Mouse (Mus musculus): Measurements from ENCODE around the gene Hcrtr2. TPM values are rescaled to one million over a fixed set of nuclear protein-coding genes. Genes with fewer than 3 reads are reported as not detected.
A peak's percentile ranks its signal among the peaks of the same experiment; 100 is the strongest.

Hcrtr2 gene
- total RNA-seq (2012; rRNA removed) = 0.31 and 0.69 TPM in 2 replicates

GRCm38 (mm10) chr9:76323756-76324155 lies at the start of gene Hcrtr2:
TSS of gene Hcrtr2 (minus strand) at chr9:76323856.
- H3K9me3 ChIP-seq (ENCODE audit: control insufficient read depth, insufficient read depth, low read depth, low read length) = no peaks in the 10 kb centered on the region
- TF ChIP-seq ZNF384 (IDR thresholded peaks at IDR 0.05; ENCODE audit: low read depth, low read length) = no peak
- TF ChIP-seq ZC3H11A (IDR thresholded peaks at IDR 0.05; ENCODE audit: borderline replicate concordance, low read depth, low read length) = no peak
- no peak for TF ChIP-seq MAFK (IDR thresholded peaks at IDR 0.05; ENCODE audit: insufficient read depth, low read depth, low read length)
- TF ChIP-seq CHD2 (IDR thresholded peaks at IDR 0.05; ENCODE audit: low read depth, low read length) = no peak
- TF ChIP-seq HCFC1 (IDR thresholded peaks at IDR 0.05; ENCODE audit: borderline replicate concordance, insufficient read depth, low read length) = no peak
- H3K27ac ChIP-seq (ENCODE audit: insufficient read depth, low read depth, low read length, poor library complexity, severe bottlenecking) = no peak within 1 kb of the TSS
- H3K4me1 ChIP-seq (ENCODE audit: control insufficient read depth in 2 of 2, insufficient read depth in 2 of 2, low read length in 2 of 2, poor library complexity in 1 of 2) = no peaks in the 10 kb centered on the region
- H3K36me3 ChIP-seq (ENCODE audit: control insufficient read depth, insufficient read depth, low read length, poor library complexity, severe bottlenecking) = no peaks in the 10 kb centered on the region
- no peak for DNase-seq (ENCODE audit: low read depth, low spot score)
- H3K4me3 ChIP-seq (ENCODE audit: insufficient read depth in 1 of 2, low read depth in 1 of 2, low read length in 2 of 2, poor library complexity in 1 of 2, severe bottlenecking in 1 of 2) = peak within 1 kb of the TSS; percentile 30 to 53
- H3K9ac ChIP-seq (ENCODE audit: insufficient read depth, low read depth, low read length, poor library complexity, severe bottlenecking) = peak within 1 kb of the TSS; percentile 59; the same call in 1 of the 2 replicates
- in situ Hi-C loops (cut with MboI; ENCODE audit: low sequenced_read_pairs in 2 of 2, unreplicated experiment in 2 of 2) = no loop called here

- in situ Hi-C loops (cut with MboI; ENCODE audit: low sequenced_read_pairs in 2 of 2, unreplicated experiment in 2 of 2) = no loop called here
- TF ChIP-seq ZC3H11A (IDR thresholded peaks at IDR 0.05; ENCODE audit: borderline replicate concordance, low read depth, low read length) = no peak
- no peak for TF ChIP-seq CHD2 (IDR thresholded peaks at IDR 0.05; ENCODE audit: low read depth, low read length)
- no peaks in the 10 kb centered on the region for H3K36me3 ChIP-seq (ENCODE audit: control insufficient read depth, insufficient read depth, low read length, poor library complexity, severe bottlenecking)
These were observed 41.2 kb upstream of the Hcrtr2 start for GRCm38 (mm10) chr9:76364874-76365273.

GRCm38 (mm10) chr9:76360374-76360773 lies 36.7 kb upstream of the Hcrtr2 start:
- H3K4me1 ChIP-seq (ENCODE audit: control insufficient read depth in 2 of 2, insufficient read depth in 2 of 2, low read length in 2 of 2, poor library complexity in 1 of 2) = peaks cover 2 to 6% of the 10 kb centered on the region in 2 experiments; a peak in 2 of 4 replicates
- H3K9ac ChIP-seq (ENCODE audit: insufficient read depth, low read depth, low read length, poor library complexity, severe bottlenecking) = no peak overlapping the region
- DNase-seq (ENCODE audit: low read depth, low spot score) = no peak
- no peak for TF ChIP-seq ZC3H11A (IDR thresholded peaks at IDR 0.05; ENCODE audit: borderline replicate concordance, low read depth, low read length)
- no peak for TF ChIP-seq MAFK (IDR thresholded peaks at IDR 0.05; ENCODE audit: insufficient read depth, low read depth, low read length)
- no peak for TF ChIP-seq ZNF384 (IDR thresholded peaks at IDR 0.05; ENCODE audit: low read depth, low read length)
- TF ChIP-seq HCFC1 (IDR thresholded peaks at IDR 0.05; ENCODE audit: borderline replicate concordance, insufficient read depth, low read length) = no peak
- TF ChIP-seq CHD2 (IDR thresholded peaks at IDR 0.05; ENCODE audit: low read depth, low read length) = no peak
- no peaks in the 10 kb centered on the region for H3K36me3 ChIP-seq (ENCODE audit: control insufficient read depth, insufficient read depth, low read length, poor library complexity, severe bottlenecking)
- H3K27ac ChIP-seq (ENCODE audit: insufficient read depth, low read depth, low read length, poor library complexity, severe bottlenecking) = no peak overlapping the region; the same call in 1 of the 2 replicates
- no peaks in the 10 kb centered on the region for H3K9me3 ChIP-seq (ENCODE audit: control insufficient read depth, insufficient read depth, low read depth, low read length)
- no peak overlapping the region for H3K4me3 ChIP-seq (ENCODE audit: insufficient read depth in 1 of 2, low read depth in 1 of 2, low read length in 2 of 2, poor library complexity in 1 of 2, severe bottlenecking in 1 of 2)
- in situ Hi-C loops (cut with MboI; ENCODE audit: low sequenced_read_pairs in 2 of 2, unreplicated experiment in 2 of 2) = no loop called here

More at GRCm38 (mm10) chr9:76364874-76365273, 41.2 kb upstream of the Hcrtr2 start:
- no peak for DNase-seq (ENCODE audit: low read depth, low spot score)
- no peak overlapping the region for H3K27ac ChIP-seq (ENCODE audit: insufficient read depth, low read depth, low read length, poor library complexity, severe bottlenecking)
- no peaks in the 10 kb centered on the region for H3K9me3 ChIP-seq (ENCODE audit: control insufficient read depth, insufficient read depth, low read depth, low read length)
- no peak overlapping the region for H3K4me3 ChIP-seq (ENCODE audit: insufficient read depth in 1 of 2, low read depth in 1 of 2, low read length in 2 of 2, poor library complexity in 1 of 2, severe bottlenecking in 1 of 2)
- no peak overlapping the region for H3K9ac ChIP-seq (ENCODE audit: insufficient read depth, low read depth, low read length, poor library complexity, severe bottlenecking)
- peaks cover 0 to 2% of the 10 kb centered on the region in 2 experiments; a peak in 1 of 4 replicates for H3K4me1 ChIP-seq (ENCODE audit: control insufficient read depth in 2 of 2, insufficient read depth in 2 of 2, low read length in 2 of 2, poor library complexity in 1 of 2)

- H3K4me1 ChIP-seq (ENCODE audit: control insufficient read depth in 2 of 2, insufficient read depth in 2 of 2, low read length in 2 of 2, poor library complexity in 1 of 2) = peaks cover 0 to 2% of the 10 kb centered on the region in 2 experiments; a peak in 1 of 4 replicates
- in situ Hi-C loops (cut with MboI; ENCODE audit: low sequenced_read_pairs in 2 of 2, unreplicated experiment in 2 of 2) = no loop called here
- H3K9me3 ChIP-seq (ENCODE audit: control insufficient read depth, insufficient read depth, low read depth, low read length) = no peaks in the 10 kb centered on the region
- H3K27ac ChIP-seq (ENCODE audit: insufficient read depth, low read depth, low read length, poor library complexity, severe bottlenecking) = no peak overlapping the region
- TF ChIP-seq ZC3H11A (IDR thresholded peaks at IDR 0.05; ENCODE audit: borderline replicate concordance, low read depth, low read length) = no peak
- no peak for TF ChIP-seq HCFC1 (IDR thresholded peaks at IDR 0.05; ENCODE audit: borderline replicate concordance, insufficient read depth, low read length)
- no peak for TF ChIP-seq ZNF384 (IDR thresholded peaks at IDR 0.05; ENCODE audit: low read depth, low read length)
- no peak for TF ChIP-seq MAFK (IDR thresholded peaks at IDR 0.05; ENCODE audit: insufficient read depth, low read depth, low read length)
- no peak for TF ChIP-seq CHD2 (IDR thresholded peaks at IDR 0.05; ENCODE audit: low read depth, low read length)
- DNase-seq (ENCODE audit: low read depth, low spot score) = no peak
- H3K9ac ChIP-seq (ENCODE audit: insufficient read depth, low read depth, low read length, poor library complexity, severe bottlenecking) = no peak overlapping the region
- no peaks in the 10 kb centered on the region for H3K36me3 ChIP-seq (ENCODE audit: control insufficient read depth, insufficient read depth, low read length, poor library complexity, severe bottlenecking)
- H3K4me3 ChIP-seq (ENCODE audit: insufficient read depth in 1 of 2, low read depth in 1 of 2, low read length in 2 of 2, poor library complexity in 1 of 2, severe bottlenecking in 1 of 2) = no peak overlapping the region
These were observed 28.7 kb upstream of the Hcrtr2 start for GRCm38 (mm10) chr9:76352346-76352745.

GRCm38 (mm10) chr9:76347298-76347697 lies 23.6 kb upstream of the Hcrtr2 start:
- no peaks in the 10 kb centered on the region for H3K4me1 ChIP-seq (ENCODE audit: control insufficient read depth in 2 of 2, insufficient read depth in 2 of 2, low read length in 2 of 2, poor library complexity in 1 of 2)
- no peak overlapping the region for H3K27ac ChIP-seq (ENCODE audit: insufficient read depth, low read depth, low read length, poor library complexity, severe bottlenecking)
- in situ Hi-C loops (cut with MboI; ENCODE audit: low sequenced_read_pairs in 2 of 2, unreplicated experiment in 2 of 2) = no loop called here
- no peak for TF ChIP-seq HCFC1 (IDR thresholded peaks at IDR 0.05; ENCODE audit: borderline replicate concordance, insufficient read depth, low read length)
- DNase-seq (ENCODE audit: low read depth, low spot score) = no peak
- H3K9me3 ChIP-seq (ENCODE audit: control insufficient read depth, insufficient read depth, low read depth, low read length) = no peaks in the 10 kb centered on the region
- H3K4me3 ChIP-seq (ENCODE audit: insufficient read depth in 1 of 2, low read depth in 1 of 2, low read length in 2 of 2, poor library complexity in 1 of 2, severe bottlenecking in 1 of 2) = no peak overlapping the region
- H3K36me3 ChIP-seq (ENCODE audit: control insufficient read depth, insufficient read depth, low read length, poor library complexity, severe bottlenecking) = no peaks in the 10 kb centered on the region
- H3K9ac ChIP-seq (ENCODE audit: insufficient read depth, low read depth, low read length, poor library complexity, severe bottlenecking) = no peak overlapping the region

Data from ES-E14 (cell line).